Mouse (Mus musculus) 3T3-L1 (cell line): ENCODE data around the gene Klk5.

Experiments used
- DNase-seq: peaks from one replicate; pipeline ENCODE4 v3.0.0-alpha.2; 2015; ENCODE audit warnings: low read depth, low spot score

The Klk5 gene

DNA sequence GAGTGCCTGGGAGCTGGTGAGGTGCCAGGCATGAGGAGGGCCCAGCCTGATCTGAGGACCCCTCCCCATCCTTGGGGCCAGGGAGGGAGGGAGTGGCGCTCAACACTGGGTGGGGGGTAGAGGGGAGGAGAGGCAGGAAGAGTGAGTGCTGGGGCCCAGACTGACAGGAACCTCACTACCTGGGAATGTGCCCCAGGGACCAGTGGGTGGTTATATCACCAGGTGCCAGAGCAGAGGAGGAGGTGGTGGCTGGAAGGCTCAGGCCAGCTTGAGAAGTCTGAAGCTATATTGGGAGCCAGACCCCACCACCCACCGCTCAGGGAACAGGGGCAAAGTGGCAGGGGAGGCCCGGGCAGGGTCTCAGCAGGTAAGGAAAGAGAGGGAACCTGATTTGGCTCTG, at the start of gene Klk5:
Gene Klk5 (plus strand): TSS at position 271 of the 400 bp plus-strand sequence.
- no peak for DNase-seq

GRCm38 (mm10) chr7:43796355-43796754, 45.4 kb upstream of the Klk5 start:
- no peak for DNase-seq

GRCm38 (mm10) chr7:43797333-43797769, 44.4 kb upstream of the Klk5 start, which contains the start of gene Klk8:
Gene Klk8 (plus strand): TSS chr7:43797577.
- DNase-seq = no peak

GRCm38 (mm10) chr7:43797844-43798462, 43.8 kb upstream of the Klk5 start:
- DNase-seq = no peak

DNA sequence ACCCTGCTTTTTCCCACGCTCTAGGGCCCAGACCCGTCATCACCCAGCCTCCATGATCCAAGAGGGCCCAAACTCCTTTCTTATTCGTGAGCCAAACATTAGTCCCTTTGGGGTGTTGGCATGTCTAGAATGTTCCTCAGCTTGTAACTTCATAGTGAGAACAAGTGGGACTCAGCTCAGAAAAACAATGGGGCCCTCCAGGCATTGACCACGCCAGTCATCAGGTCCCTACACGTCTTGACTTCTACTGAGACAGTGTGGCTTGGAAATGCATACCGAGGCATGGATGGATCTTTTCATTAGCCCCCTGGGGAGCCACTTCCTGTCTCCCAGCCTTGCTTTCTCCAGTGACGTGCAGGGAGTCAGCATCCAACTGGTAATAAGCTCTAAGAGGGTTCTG, 41.9 kb upstream of the Klk5 start:
- DNase-seq = no peak

GRCm38 (mm10) chr7:43810994-43811393, 30.8 kb upstream of the Klk5 start, which contains the start of gene Klk7:
Gene Klk7 (plus strand): TSS chr7:43811294.
- no peak for DNase-seq

- no peak for DNase-seq
Observed at GRCm38 (mm10) chr7:43815211-43815610, 26.6 kb upstream of the Klk5 start.

DNA sequence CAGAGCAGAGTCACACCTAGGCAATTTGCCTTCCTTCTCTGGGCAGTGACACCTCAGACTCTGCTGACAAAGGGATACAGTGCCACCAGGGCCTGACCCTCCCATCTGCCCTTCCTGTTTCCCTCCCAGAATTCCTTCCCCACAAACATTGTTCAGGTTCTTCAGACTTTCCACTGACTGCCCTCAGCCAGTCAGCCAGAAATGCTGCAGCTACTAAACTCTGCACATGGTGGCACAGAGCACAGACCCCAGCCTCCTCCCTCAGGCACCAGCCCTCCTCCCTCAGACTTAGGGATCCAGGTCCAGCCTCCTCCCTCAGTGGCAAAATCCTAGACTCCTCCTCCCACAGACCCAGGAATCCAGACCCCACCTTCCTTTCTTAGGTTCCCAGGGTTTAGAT, 25.0 kb upstream of the Klk5 start:
- DNase-seq = no peak

DNA sequence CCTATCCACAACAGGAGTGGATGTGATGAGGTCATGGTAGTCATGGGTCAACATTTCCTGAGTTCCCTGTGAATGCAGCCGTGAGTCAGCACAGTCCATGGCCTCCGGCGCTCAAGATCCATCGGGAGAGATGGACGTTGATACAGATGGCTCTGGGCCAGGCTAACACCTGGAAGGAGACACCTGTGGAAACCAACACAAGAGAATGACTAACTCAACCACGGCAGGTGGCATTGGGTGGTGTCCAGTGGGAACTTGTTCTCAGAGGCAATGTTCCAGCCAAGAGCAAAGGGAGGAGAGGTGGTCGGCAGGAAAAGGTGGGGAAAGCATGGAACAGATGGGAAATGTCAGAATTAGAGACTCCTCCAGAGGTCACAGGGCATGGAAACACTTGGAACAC, 20.2 kb upstream of the Klk5 start:
- DNase-seq = no peak

- DNase-seq = no peak
Observed at GRCm38 (mm10) chr7:43824199-43824598, 17.6 kb upstream of the Klk5 start, which contains the start of gene Klk6. Gene Klk6 (plus strand): TSS chr7:43824499.

- no peak for DNase-seq
Observed at GRCm38 (mm10) chr7:43826056-43826455, 15.7 kb upstream of the Klk5 start.

GRCm38 (mm10) chr7:43827706-43828105, 14.1 kb upstream of the Klk5 start:
- DNase-seq = no peak

GRCm38 (mm10) chr7:43829006-43829405, 12.8 kb upstream of the Klk5 start:
- no peak for DNase-seq

DNA sequence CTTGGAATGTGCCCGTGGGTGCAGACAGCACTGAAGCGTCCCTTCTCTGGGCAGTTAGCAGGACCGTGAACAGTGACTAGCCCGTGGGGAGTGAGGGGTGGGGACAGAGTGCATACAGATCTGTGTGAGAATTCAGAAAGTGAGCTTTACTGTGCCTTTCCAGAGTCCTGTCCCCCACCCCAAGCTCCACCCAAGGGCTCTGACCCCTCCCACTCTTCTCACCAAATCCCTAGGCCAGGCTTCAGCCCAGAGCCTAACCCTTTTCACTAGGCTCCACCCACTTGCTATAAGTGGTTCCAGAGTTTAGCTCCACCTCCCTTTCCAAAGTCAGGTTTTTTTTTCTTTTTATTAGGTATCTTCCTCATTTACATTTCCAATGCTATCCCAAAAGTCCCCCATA, 2.0 kb downstream of the Klk5 start:
- DNase-seq = no peak

- DNase-seq = no peak
Observed at GRCm38 (mm10) chr7:43851616-43852015, 9.8 kb downstream of the Klk5 start.

GRCm38 (mm10) chr7:43854642-43855380, 13.0 kb downstream of the Klk5 start:
- no peak for DNase-seq

DNA sequence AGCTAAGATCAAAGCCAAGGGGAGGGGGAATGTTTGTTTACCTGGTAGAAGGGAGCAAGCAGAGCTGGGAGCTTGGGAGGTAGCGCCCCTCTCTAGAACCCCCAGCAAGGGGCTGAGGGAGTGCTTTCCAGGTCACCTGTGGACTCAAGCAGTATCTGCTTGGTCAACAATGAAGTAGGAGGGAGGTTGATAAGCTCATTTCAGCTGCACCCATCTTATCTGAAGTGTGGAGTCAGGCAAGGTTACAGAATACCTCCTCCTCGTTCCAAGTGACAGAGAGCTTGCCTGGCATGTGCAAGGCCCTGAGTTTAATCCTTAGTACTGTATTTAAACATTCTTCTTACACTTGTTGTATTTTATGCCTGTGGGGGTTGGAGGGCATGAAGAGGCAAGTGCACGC, 13.9 kb downstream of the Klk5 start:
- no peak for DNase-seq

DNA sequence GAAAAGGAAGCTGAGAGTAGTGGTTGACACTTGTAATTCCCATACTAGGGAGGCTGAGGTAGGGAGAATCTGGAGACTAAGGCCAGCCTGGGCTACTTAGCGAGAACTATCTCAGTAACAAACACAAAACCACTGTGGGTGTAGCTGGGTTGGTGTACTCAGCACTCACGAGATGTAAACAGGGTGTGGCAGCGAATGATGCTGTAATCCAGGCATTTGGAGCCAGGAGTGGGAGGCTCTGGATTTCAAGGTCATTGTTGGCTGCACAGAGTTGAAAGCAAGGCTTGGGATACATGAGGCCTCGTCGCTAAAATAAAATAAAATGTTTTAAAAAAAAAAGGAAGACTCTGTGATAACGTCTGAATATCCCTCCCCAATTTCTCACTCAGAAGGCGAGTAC, 14.5 kb downstream of the Klk5 start:
- no peak for DNase-seq

DNA sequence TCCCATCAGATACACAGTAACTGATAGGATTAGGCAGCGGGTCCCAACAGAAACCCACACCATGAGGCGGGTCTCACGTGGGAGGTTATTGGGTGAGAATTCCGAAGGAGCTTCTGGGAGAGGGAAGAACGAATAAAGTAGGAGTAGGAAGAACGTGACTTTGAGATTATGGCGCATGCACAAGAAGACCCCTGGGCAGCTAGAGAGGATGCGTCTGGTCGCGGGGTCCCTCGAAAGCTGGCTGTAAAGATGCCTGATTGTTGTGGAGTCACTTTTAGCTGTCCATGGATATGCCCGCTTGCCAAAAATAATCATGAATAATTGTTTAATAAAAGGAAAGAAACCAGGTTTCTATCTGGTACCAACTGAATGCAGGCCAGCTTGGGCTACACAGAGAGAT, 15.7 kb downstream of the Klk5 start:
- DNase-seq = no peak

GRCm38 (mm10) chr7:43860411-43860810, 18.6 kb downstream of the Klk5 start:
- no peak for DNase-seq

DNA sequence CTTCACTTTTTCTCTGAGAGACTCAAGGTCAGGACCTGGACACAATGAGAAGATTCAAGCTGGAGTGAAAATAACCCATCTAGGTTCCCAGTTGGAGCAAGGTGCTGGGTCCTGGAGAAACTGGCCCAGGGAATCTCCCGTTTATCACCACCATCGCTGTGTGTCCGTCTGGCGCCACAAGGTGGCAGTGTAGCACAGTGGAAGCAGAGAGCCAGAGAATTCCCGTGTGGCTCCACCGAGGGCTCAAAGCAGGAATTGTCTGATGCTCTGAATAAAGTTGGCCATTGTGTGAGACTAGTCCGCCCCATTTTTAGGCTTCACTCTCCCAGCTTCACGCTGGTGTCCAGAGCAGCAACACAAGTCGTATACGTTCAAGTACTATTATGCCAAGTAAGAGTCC, 31.5 kb downstream of the Klk5 start:
- peak; percentile 77 for DNase-seq

DNA sequence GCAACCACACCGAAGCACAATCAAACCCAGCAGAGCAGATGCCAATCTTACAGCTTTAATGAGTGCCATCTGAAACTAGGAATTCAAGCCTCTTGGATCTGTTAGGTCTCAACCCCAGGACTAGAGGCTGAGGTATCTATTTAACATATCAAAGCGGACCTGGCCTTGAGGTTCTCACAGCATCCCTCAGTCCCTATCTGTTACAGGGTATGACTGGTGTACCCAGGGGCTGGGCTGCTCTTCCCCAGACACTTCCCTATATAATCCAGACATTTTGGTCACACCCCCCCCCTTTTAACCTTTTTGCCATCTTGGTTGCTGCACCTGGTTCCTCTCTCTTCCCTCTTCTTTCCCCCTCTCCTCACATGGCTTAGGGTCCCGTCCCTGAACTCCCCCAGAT, 31.9 kb downstream of the Klk5 start:
- no peak for DNase-seq

- no peak for DNase-seq
Observed at GRCm38 (mm10) chr7:43874868-43875375, 33.2 kb downstream of the Klk5 start.
